Mouse (Mus musculus) adrenal gland, adult 18-20 months (tissue): ENCODE measurements around the gene Gatm. TPM values are rescaled to one million over a fixed set of nuclear protein-coding genes. Genes with fewer than 3 reads are reported as not detected.

Source experiments
- DNase-seq, 2 experiments: peaks; one replicate each; pipeline ENCODE4 v3.0.0; 2021 to 2022; ENCODE audit warnings: low spot score in 2 of 2
- long read RNA-seq, 2 experiments: library from polyadenylated mRNA; stranded (forward); transcript quantifications; one replicate each; pipeline ENCODE4 v2.0.0; 2021
- total RNA-seq, 2 experiments: library from RNA; stranded (reverse); gene quantifications; 1 replicate in 1 of 2; 2 replicates in 1 of 2; pipeline ENCODE4 v1.2.3; 2021

Gene Gatm
- 1 to 10 TPM; 5.5 to 6.1 TPM for total RNA-seq
- long read RNA-seq, experiment 1, partial matches to known transcripts = 0 of 3 reads
- long read RNA-seq, experiment 1, other reads (novel, unspliced or antisense) = 0 of 3 reads
- long read RNA-seq, experiment 2, transcript Gatm-201 (9 exons, 2,389 nt) = major isoform, 14 of 15 reads
- long read RNA-seq, experiment 2, partial matches to known transcripts = 0 of 15 reads
- long read RNA-seq, experiment 2, other reads (novel, unspliced or antisense) = 1 of 15 reads

GRCm38 (mm10) chr2:122610746-122611653 lies at the start of gene Gatm:
Gene Gatm, minus strand, starts transcription at chr2:122611303.
- peak; percentile 45 to 51 for DNase-seq

GRCm38 (mm10) chr2:122659825-122660224 lies 48.7 kb upstream of the Gatm start:
- DNase-seq = no peak

- DNase-seq = no peak
Measured at GRCm38 (mm10) chr2:122657707-122658524, 46.8 kb upstream of the Gatm start.

GRCm38 (mm10) chr2:122656767-122657166 lies 45.7 kb upstream of the Gatm start:
- DNase-seq = no peak

- no peak for DNase-seq
Measured at GRCm38 (mm10) chr2:122656052-122656451, 44.9 kb upstream of the Gatm start.

- no peak for DNase-seq
Measured at GRCm38 (mm10) chr2:122652096-122653084, 41.3 kb upstream of the Gatm start.

- no peak for DNase-seq
Measured at GRCm38 (mm10) chr2:122638673-122639072, 27.6 kb upstream of the Gatm start.

GRCm38 (mm10) chr2:122638029-122638428 lies 26.9 kb upstream of the Gatm start:
- no peak for DNase-seq

GRCm38 (mm10) chr2:122637526-122637997 lies 26.5 kb upstream of the Gatm start:
- peak; percentile 81 to 86 for DNase-seq

- DNase-seq = no peak
Measured at GRCm38 (mm10) chr2:122636686-122637085, 25.6 kb upstream of the Gatm start, which contains the start of gene AA467197. Gene AA467197, plus strand, starts transcription at chr2:122636986.

- DNase-seq = peak; percentile 41 to 43
Measured at GRCm38 (mm10) chr2:122631226-122631801, 20.2 kb upstream of the Gatm start.

GRCm38 (mm10) chr2:122630465-122631225 lies 19.5 kb upstream of the Gatm start:
- peak; percentile 82 to 85 for DNase-seq

- no peak for DNase-seq
Measured at GRCm38 (mm10) chr2:122629871-122630270, 18.8 kb upstream of the Gatm start.

- DNase-seq = peak; percentile 63 to 64
Measured at GRCm38 (mm10) chr2:122628976-122629375, 17.9 kb upstream of the Gatm start.

GRCm38 (mm10) chr2:122625930-122626329 lies 14.8 kb upstream of the Gatm start:
- no peak for DNase-seq

GRCm38 (mm10) chr2:122621337-122622110 lies 10.4 kb upstream of the Gatm start:
- DNase-seq = no peak

- no peak for DNase-seq
Measured at GRCm38 (mm10) chr2:122618719-122619118, 7.6 kb upstream of the Gatm start.

GRCm38 (mm10) chr2:122617792-122618191 lies 6.7 kb upstream of the Gatm start:
- DNase-seq = no peak
